Mouse (Mus musculus) adrenal gland, postnatal 14 days (tissue): Measurements from ENCODE around the gene Klf3. TPM values are rescaled to one million over a fixed set of nuclear protein-coding genes. Genes with fewer than 3 reads are reported as not detected.
A peak's percentile ranks its signal among the peaks of the same experiment; 100 is the strongest.

ENCODE experiments used
- DNase-seq: peaks from one replicate; pipeline ENCODE4 v3.0.0; 2021; ENCODE audit warnings: mixed read lengths
- total RNA-seq: library from RNA; stranded (reverse); gene quantifications from 2 replicates; pipeline ENCODE4 v1.2.3, GENCODE M21; 2021

Gene Klf3
- total RNA-seq, 1 experiment from 2014 or later = 73.5 TPM

DNA sequence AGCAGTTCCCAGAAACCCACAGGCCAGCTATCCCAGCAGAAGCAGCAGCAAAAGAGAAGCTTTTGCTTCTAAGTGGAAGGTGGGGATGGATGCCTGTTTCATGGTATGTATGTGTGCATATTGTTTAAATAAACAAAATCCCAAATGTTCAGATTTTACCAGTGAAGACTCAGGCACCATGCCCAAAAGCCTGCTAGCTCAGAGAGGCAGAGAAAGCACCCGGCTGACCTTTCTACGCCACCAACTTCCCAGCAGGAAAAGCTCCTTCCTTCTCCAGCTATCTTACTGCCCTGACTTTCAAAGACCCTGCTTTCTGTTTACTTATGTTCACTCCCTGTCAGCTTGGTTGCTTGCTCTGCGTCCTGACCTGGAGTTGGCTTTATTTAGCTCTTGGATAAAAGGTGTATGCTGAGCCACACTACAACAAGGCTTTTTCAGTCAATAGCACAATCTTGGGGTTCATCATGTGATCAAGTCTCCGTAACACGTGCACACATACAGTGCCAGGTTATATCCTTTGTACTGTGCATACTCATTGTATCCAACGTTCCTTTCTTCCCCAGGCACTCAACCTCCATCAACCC is 35.9 kb downstream of the Klf3 start:
- DNase-seq = no peak

DNA sequence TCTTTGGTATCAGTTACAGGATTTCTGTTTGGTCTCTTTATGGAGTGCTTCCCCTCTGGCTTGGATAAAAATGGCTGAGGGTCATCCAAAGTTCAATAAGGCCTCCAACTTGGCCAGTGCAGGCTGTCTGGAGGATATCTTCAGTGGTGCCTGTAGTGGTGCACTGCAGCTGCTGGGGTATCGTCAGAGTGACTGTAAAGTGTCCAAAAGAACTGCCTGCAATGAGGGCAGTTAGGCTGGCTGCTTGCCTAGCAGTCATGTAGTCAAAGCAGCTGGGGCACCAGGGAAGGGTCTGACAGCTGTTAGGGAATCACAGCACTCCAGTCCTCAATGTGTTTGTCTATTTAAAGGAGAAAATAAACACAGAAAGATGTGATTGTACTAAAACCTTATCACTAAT is 36.9 kb downstream of the Klf3 start:
- DNase-seq = no peak

DNA sequence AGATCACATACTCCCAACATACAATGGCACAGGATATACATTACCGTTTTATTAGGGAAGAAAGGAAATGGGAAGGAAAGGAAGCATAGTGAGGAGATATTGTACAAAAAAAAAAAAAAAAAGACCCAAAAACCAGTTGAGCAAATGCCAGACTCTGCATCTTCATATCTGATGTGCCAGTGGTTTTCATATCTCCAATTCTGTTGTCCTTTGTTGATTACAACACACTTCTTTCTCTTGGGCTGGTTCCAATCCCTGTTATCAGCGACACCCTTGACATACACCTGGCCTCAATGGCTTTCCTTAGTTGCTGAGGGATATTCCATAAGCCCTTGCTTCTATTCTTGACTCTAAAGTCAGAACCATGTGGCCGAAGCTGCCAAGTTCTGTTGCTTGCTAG is 41.4 kb downstream of the Klf3 start:
- DNase-seq = no peak

DNA sequence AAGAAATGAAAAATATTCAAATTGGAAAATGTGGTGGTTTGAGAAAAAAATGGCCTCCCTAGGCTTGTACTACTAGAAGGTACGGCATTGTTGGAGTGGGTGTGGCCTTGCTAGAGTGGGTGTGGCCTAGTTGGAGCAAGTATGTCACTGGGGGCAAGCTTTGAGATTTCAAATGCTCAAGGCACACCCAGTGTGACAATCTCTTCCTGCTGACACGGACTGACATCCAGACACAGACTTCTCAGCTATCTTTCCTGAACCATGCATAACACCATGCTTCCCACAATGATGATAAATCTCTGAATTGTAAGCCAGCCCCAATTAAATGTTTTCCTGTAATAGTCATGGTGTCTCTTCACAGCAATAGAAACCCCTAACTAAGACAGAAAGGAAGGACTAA is 44.1 kb downstream of the Klf3 start:
- DNase-seq = no peak

DNA sequence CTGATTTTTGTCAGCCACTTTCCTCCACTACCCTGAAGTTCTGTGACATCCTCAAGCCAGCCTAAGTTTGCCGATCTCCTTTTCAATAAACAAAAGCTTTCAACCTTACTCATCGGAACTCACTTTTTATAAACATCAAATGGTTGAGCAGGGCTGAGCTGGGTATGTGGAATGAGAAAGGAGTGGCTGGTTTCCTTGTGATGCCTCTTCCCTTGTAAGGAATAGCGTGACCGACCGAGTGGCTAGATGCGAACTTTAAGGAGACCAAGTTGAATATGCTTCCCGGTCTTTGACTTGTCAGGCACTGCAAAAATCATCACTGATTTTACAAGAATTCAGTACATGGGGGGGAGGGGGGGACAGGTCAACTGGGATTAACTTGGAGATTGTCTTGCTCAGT is 46.7 kb downstream of the Klf3 start:
- DNase-seq = no peak

DNA sequence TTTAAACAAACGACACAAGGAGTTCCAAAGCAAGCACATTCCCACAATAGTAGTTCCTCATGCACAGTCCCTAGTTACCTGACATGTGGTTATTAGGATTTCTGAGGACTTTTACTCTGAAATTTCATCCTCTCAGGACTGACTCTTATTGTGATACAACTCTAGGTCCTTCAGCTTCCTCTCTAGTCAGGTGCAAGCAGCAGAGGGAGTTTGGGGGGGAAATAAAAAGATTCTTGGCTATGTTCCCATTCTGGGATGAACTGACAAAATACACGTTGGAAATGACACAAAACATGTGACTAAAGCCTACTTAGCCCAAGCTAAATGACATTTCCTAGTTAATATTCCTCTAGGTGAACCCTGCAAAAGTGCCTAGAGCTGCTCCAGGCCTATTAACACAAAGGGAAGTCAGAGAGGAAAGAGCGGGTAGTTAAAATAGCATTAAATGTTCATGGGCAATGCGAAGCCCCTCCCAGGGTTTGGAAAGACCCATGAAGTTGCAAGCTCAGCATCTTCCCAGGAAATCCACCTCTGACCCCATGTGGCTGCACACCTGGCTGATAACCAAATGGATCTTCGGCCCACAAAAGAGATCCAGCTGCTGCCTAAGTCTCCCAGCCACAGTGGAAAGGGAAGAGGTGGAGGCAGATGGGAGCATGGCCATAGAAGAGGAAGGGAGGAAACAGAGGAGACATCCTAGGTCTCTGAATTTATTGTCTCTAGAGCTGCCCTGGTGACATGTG is 49.6 kb downstream of the Klf3 start:
- DNase-seq = no peak

DNA sequence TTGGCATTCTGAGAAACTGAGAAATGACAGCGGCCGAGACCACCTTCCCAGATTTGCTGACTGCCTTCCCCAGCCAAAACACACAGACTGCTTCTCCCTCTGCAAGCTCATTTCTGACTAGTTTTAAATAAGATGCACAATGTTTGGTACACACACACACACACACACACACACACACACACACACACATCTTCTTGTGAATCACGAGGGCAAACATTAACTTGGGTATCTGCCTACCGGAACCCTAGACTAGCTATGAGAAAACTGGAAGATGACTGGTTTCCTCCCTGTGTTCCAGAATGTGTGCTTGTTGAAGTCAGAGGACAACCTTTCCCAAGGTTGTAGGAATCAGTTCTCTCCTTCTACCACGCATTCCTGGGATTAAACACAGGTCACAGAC is 50.2 kb downstream of the Klf3 start:
- no peak for DNase-seq

DNA sequence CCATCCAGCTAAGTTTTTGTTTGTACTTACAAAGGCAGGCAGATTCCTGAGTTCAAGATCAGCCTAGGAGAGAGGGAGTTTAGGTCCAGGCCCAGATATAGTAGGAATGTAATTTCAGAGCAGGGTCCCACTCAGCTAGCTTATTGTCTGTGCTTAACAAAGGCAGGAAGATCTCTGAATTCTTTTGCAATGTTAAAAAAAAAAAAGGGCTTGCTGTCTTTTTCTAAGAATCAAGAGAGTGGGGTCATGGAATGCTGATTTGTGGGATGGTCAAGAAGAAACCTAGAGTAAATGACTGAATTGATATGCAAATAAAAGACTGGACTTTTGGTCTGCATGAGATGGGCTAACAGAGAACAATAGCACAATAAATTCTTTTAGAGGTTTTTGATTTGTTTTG is 52.0 kb downstream of the Klf3 start:
- DNase-seq = no peak

DNA sequence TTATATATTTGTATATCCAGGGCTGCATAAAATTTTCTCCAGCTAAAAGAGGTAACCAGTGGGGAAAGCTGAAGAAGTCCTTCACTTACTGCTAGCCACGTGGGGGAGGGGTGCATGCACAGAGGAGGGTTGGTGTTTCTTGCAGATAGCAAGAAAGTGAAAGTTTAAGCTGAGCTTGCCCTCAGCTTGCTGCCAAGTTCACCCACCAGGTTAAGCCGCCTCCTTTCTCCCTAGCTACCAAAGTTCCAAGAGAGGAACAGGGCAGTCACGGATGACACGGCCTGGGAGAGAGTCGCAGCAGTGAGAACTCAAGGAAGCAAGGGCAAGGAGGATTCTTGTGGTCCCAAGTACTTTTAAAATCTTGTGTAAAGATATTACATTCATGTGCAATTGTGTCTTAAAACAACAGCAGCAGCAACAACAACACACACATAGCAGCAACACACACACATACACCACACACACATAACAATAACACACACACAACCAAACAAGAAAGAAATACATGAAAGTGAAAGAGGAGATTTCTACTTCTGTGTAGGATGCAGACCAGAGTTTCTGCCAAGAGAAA is 57.8 kb downstream of the Klf3 start:
- no peak for DNase-seq

DNA sequence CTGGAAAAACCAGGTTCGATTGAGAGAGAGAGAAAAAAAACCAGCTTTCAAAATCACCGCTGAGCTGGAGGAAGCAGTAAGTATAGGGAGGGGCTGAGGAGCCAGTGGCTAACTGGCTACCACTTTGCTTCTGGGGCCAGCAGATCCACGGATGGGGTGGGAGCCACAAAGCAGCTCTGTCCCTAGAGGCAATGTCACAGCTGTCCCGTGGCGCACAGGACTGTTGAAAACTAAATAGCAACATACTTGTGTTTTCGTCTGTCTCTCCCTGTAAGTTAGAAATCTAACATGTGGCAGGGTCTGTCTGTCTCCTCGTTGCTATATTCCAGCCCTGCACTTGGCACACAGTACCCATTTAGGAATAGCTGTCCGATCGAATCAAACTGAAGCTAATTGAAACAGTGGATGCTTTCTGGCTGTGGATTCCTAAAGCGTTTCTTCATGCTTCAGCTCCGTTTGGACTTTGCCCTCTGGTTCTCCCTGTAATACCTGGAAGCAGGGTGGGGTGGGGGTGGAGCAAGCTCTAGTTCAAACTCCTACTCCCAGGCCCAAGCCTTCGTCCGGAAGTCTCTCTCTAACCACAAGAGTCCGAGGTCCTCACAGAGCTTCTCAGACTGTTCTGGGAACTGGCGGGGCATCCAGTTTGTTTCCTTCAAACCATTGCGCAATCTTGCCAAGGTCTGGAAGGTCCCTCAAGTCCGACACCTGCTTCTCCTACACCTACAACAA is 58.4 kb downstream of the Klf3 start:
- no peak for DNase-seq

DNA sequence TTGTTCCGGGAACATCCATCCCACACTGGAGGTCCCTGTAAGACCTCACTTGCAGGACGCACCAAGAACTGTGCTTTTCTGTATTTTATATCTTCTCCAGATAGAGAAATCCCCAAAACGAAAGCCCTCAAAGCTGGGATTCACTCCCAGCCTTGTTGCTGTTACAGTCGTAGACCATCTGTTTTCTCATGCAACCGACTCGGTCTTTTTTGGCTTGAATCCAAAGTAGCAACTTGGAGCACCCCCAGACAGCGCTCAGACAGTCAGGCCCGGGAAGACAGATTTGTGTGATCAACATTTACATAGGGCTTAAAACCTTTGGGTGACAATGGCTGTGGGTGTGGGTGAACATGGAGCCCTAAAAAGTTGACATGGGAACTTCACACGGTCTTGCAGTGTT is 59.1 kb downstream of the Klf3 start:
- no peak for DNase-seq

DNA sequence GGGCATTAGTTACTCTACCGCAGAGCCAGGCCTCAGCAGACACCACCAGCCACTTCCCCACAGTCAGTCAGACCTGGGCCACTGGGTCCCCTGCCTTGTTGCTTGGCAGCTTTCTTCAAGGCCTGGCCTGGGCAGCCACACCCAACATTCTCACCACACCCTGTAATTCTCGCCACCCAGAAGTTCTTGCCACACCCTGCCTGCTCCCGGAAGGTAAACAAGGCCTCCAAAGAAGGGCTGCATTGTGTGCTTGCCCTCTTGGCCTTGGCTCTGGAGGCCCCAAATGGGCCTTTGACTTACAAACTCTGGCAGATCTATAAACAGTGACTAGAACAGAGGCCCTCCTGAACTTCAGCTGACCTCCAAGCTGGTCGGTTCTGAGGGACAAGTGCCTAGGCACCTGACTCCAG is 61.5 kb downstream of the Klf3 start:
- DNase-seq = peak; percentile 49

DNA sequence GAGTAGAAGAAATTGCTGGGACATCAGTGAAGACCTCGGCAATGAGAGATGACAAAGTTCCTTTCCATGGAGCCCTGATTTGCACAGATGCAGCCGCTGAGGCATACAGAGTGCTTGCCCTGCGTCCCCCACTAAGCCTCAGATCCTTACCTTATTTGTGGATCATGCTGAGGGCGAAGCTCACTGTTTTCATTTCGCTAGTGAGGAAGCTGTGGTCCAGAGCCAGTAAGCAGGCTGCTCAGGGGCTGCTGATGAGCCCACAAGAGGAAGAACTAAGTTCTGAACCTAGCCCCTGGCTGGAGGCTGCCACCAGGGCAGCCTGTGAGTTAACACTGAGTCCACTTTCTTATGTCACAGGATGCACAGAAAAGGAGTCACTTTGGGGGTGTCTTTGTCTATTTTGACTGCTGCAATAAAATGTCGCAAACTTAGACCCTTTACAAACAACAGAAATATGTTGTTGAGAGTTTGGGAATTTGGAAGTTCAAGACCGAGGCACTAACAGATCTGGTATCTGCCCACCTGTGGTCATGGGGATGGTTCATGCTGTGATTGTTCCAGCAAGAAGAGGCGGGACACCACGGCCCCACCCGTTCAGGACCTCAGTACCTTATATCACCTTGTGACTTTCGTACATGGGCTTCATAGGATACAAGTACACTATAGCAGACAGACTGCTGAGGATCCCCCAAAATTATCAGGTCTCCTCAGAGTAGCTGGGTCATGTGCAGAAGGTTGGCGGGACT is 62.2 kb downstream of the Klf3 start:
- DNase-seq = no peak

DNA sequence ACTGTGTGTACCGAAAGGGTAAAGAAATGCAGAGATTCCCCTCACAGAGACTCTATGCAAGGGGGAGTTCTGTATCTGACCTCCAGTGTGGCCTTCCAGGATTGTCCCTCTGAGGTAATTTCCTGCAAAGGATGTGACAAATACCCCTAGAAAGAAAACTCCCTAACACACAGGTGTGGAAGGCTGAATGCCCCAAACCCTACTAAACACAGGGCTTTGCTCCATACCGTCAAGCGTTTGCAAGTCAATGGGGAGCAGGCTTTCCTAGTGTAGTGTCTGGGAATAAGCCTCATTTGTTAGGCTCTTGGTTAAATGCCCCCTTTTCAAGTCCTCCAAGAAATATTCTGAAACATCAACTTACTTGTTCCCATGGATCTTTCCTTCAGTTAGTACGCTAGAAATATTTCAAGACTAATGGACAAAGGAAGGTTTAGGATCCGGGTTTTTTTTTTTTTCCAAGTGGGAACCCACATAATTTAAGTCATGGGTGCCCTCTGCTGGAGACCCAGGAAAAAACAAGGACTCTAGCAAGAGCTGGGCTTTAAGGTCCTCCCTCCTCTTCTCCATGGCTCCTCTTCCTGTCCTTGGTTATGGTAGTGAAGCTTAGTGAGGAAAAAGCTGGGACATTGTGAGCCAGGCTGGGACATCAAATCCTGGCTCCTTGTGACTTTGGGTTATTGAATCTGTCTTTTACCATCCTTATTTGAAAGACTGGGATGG is 63.3 kb downstream of the Klf3 start:
- peak; percentile 90 for DNase-seq

DNA sequence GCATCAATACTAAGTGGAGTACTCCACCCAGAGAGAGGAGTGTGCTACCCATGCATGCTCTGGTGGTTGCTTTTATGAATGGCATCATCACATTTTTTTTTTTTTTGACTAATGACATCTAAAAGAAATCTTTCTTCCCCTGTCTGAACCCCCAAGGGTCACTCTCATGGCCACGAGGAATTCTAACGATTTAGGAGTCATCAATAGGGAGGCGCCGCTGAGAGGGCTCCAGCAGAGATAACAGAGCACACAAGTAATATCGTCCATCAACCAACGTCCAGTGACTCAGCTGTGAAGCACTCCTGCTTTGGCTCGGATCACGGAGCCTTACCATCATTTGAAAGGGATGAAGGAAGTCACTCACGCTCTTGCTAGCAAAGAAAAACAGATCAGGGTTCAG is 63.9 kb downstream of the Klf3 start:
- DNase-seq = peak; percentile 51

DNA sequence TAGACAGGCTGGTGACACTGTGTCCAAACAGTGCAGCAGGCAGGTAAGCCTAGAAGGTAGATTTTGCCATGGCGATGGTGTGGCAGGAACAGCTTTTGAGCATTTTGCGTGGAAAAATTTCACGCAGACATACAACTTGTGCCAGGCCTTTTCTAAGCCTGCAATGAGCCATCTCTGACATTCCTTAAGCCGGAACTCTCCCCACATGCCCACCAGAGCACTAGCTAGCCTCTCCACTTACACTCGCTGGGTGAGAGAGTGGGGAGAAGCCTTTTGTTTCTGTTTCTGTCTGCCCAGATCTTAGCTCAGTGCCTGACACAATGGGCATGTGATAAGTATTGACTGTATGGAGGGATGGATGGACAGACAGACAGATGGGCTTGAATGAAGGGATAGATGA is 64.4 kb downstream of the Klf3 start:
- DNase-seq = no peak

DNA sequence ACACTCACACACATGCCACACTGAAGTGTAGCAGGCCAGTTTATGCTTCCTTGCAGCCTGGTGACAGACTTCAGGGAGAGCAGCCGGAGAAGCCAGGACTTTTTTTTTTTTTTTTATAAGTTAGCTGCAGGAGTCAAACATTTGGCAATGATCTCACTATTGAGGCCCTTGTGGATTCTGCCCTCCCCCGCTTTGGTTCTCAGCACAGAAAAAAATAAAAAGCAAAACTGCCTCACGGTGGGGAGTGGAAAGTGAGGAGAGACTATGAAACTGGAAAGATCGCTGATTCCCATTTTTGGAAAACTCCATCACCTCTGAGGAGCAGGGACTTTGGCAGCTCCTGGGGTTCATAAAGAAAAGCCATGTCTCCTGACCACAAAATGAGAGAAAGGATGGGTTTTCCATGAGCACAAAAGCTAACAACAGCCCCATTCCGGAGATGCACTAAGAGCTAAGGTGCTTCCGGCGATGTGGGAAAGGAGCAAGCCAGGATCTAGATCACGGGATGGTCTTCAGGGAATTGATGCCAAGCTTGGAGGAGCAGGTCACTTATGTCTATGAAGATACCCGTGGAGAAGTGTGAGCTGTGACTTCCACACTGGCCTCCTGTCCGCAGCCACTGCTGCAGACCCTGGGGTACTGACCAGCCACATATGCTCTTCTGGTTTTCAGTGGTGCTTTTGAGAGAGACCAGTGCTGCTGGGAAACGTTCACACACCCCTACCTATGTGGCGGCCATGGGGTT is 73.1 kb downstream of the Klf3 start:
- DNase-seq = no peak

DNA sequence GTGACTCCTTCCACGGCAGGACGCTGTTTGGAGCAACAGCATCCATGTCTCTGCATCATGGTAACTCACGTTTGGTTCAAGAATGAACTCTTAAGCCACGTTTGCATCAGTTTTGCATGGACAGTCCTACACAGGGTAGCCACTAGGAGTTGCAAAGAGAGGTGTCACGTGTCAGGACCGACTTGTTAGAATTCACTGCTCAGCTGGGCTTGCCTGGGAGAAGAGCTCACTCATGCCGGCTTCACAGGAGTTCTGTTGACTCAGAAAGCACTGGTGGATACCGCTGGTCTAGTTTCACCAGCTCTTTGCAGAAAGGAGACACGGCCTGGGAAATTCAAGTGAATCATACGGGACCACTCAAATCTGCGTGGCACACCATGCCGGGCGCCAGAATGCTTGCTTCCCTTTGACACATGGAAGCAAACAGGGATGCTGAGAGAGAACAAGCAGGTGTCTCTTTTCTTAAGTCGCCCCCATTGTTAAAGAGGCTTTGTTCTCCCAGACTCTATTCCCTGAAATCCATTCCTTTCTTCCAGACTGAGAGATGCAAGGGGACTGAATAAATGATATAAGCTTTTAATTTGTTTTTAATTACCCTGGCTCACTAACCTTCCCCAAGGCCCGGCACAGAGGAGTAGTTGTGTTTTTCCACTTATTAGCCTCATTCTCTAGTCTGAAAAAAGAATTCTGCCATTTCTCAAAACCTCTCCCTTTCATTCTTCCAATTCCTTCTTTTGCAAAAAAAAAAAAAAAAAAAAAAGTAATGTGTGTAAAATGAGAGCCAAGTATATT is 74.2 kb downstream of the Klf3 start:
- no peak for DNase-seq

DNA sequence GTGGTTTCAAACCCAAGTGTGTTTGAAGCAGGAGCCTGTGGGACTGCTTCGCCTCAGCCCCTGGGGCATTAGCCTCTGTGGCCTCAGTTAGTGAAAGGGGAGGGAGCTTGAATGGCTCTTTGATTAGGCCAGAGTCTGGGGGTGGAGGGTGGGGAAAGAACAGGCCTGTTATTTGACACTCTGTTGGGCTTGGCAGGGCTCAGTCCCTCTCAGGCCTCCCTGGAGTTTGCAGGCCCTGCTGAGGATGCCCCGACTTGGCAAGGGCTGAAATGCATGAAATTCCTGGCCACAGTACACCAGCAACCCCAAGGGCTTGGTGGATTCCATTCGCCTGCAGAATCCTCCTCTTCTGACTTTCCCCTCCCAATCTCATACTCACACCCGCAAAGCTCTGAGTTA is 74.8 kb downstream of the Klf3 start:
- DNase-seq = peak; percentile 73

DNA sequence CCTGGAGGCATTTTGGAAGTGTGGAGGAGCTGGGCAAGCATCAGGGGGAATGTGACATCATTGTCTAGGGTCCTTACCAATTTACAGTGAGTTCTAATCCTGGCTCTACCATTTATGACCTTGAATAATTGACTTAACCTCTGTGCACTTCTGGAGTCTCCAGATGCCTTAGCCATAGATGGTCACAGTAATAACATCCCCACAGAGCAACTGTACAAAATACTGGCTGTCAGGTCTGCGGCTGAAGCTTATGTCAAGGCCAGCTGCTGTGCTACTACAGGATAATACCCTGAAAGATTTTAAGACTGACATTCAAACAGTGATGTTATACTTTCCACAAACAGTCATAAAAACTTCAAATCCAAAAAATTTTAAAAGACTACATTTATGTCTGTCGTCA is 75.3 kb downstream of the Klf3 start:
- DNase-seq = no peak
